Mouse (Mus musculus) erythroblast, embryonic 14.5 days (primary cell): ENCODE results near the gene Slc25a39.

Experiments
- GATA1 ChIP-seq: IDR thresholded peaks from 2 replicates; pipeline ENCODE4 v1.6.1; 2012; ENCODE audit warnings: low read length, inconsistent platforms, mixed read lengths
- TAL1 ChIP-seq: IDR thresholded peaks from 3 replicates; pipeline ENCODE4 v1.6.1; 2012; ENCODE audit warnings: low read length, inconsistent platforms, mixed read lengths

GRCm38 (mm10) chr11:102403657-102404056 lies 4.1 kb downstream of the Slc25a39 start:
- TF ChIP-seq GATA1 (no peak), TAL1 (no peak)
